Mouse (Mus musculus) neural tube, embryonic 13.5 days (tissue): ENCODE data around the gene Zfp281. TPM values are rescaled to one million over a fixed set of nuclear protein-coding genes. Genes with fewer than 3 reads are reported as not detected.

ENCODE experiments used
- ATAC-seq: fragments of 200-750 bp; cut with Nextera tagmentation; 2 replicates; pipeline ENCODE4 v1.8.0; 2017; ENCODE audit warnings: low read depth, mild to moderate bottlenecking, moderate TSS enrichment, moderate library complexity
- H3K27ac ChIP-seq: fragments of 300-500 bp; sonication (generic); replicated peaks from 2 replicates; pipeline ENCODE4 v1.5.1; 2015; ENCODE audit warnings: moderate library complexity, mild to moderate bottlenecking, inconsistent platforms
- H3K27me3 ChIP-seq: fragments of 300-500 bp; sonication (generic); 2 replicates; pipeline ENCODE4 v1.6.1; 2015; ENCODE audit warnings: mild to moderate bottlenecking, inconsistent platforms
- H3K36me3 ChIP-seq: fragments of 300-500 bp; sonication (generic); 2 replicates; pipeline ENCODE4 v1.6.1; 2015; ENCODE audit warnings: mild to moderate bottlenecking, inconsistent platforms
- H3K4me1 ChIP-seq: fragments of 300-500 bp; sonication (generic); replicated peaks from 2 replicates; pipeline ENCODE4 v1.6.1; 2015; ENCODE audit warnings: inconsistent platforms
- H3K4me2 ChIP-seq: fragments of 300-500 bp; sonication (generic); 2 replicates; pipeline ENCODE4 v1.6.1; 2015; ENCODE audit warnings: inconsistent platforms, mild to moderate bottlenecking, moderate library complexity
- H3K4me3 ChIP-seq: fragments of 300-500 bp; sonication (generic); 2 replicates; pipeline ENCODE4 v1.5.1; 2015; ENCODE audit warnings: mild to moderate bottlenecking, inconsistent platforms
- H3K9ac ChIP-seq: fragments of 300-500 bp; sonication (generic); 2 replicates; pipeline ENCODE4 v1.6.1; 2015; ENCODE audit warnings: moderate library complexity, mild to moderate bottlenecking, inconsistent platforms
- H3K9me3 ChIP-seq: fragments of 300-500 bp; sonication (generic); 2 replicates; pipeline ENCODE4 v1.6.1; 2016; ENCODE audit warnings: inconsistent platforms
- WGBS: fragments of 180-500 bp; shearing (Covaris S2); methylation state at CpG from one replicate; pipeline ENCODE4 v1.1.7; 2015; 5-methylcytosine and 5-hydroxymethylcytosine counted together
- polyA plus RNA-seq: library from polyadenylated mRNA; unstranded; fragments of >200 nt; fragmentation: Nextera tagmentation; extraction: Ambion mirVana; gene quantifications from 2 replicates; pipeline ENCODE4 v1.2.1, GENCODE M21; 2015

Zfp281 gene
- polyA plus RNA-seq, 1 experiment from 2014 or later: 26.3 TPM

- ATAC-seq: no peak
- no peaks in the 10 kb centered on the region for H3K36me3 ChIP-seq
- no peak overlapping the region for H3K27ac ChIP-seq
- H3K4me3 ChIP-seq: no peak overlapping the region
- no peak overlapping the region for H3K9ac ChIP-seq
- no peaks in the 10 kb centered on the region for H3K9me3 ChIP-seq
- no peaks in the 10 kb centered on the region for H3K4me1 ChIP-seq
- H3K4me2 ChIP-seq: no peak overlapping the region
- 84% methylated on average over 3 of the region's 3 CpGs for WGBS
- no peaks in the 10 kb centered on the region for H3K27me3 ChIP-seq
These were observed 24.6 kb upstream of the Zfp281 start for GRCm38 (mm10) chr1:136600067-136600466.

- WGBS: 85% methylated on average over 9 of the region's 9 CpGs
- H3K4me2 ChIP-seq: no peak overlapping the region
- H3K9me3 ChIP-seq: no peaks in the 10 kb centered on the region
- no peak overlapping the region for H3K9ac ChIP-seq
- H3K36me3 ChIP-seq: no peaks in the 10 kb centered on the region
- H3K27ac ChIP-seq: no peak overlapping the region
- no peak for ATAC-seq
- H3K4me3 ChIP-seq: no peak overlapping the region
- H3K27me3 ChIP-seq: no peaks in the 10 kb centered on the region
- H3K4me1 ChIP-seq: no peaks in the 10 kb centered on the region
These were observed 23.9 kb upstream of the Zfp281 start for GRCm38 (mm10) chr1:136600647-136601345.

- H3K27me3 ChIP-seq: no peaks in the 10 kb centered on the region
- no peak overlapping the region for H3K27ac ChIP-seq
- no peaks in the 10 kb centered on the region for H3K9me3 ChIP-seq
- 80% methylated on average over 10 of the region's 10 CpGs for WGBS
- H3K36me3 ChIP-seq: no peaks in the 10 kb centered on the region
- H3K4me1 ChIP-seq: no peaks in the 10 kb centered on the region
- no peak overlapping the region for H3K4me3 ChIP-seq
- no peak for ATAC-seq
- no peak overlapping the region for H3K4me2 ChIP-seq
- no peak overlapping the region for H3K9ac ChIP-seq
These were observed 23.3 kb upstream of the Zfp281 start for GRCm38 (mm10) chr1:136601346-136601888.

- Histone ChIP-seq H3K27ac (no peak overlapping the region), H3K4me1 (no peaks in the 10 kb centered on the region), H3K27me3 (no peaks in the 10 kb centered on the region), H3K9ac (no peak overlapping the region), H3K4me2 (no peak overlapping the region), H3K4me3 (no peak overlapping the region), H3K36me3 (no peaks in the 10 kb centered on the region), H3K9me3 (no peaks in the 10 kb centered on the region)
- no peak for ATAC-seq
- WGBS: 78% methylated on average over 5 of the region's 5 CpGs
These were observed 22.4 kb upstream of the Zfp281 start for GRCm38 (mm10) chr1:136602303-136602702.

- no peaks in the 10 kb centered on the region for H3K4me1 ChIP-seq
- no peak overlapping the region for H3K4me3 ChIP-seq
- no peaks in the 10 kb centered on the region for H3K9me3 ChIP-seq
- 81% methylated on average over 4 of the region's 4 CpGs for WGBS
- no peaks in the 10 kb centered on the region for H3K27me3 ChIP-seq
- H3K27ac ChIP-seq: no peak overlapping the region
- H3K4me2 ChIP-seq: no peak overlapping the region
- no peak for ATAC-seq
- H3K36me3 ChIP-seq: no peaks in the 10 kb centered on the region
- no peak overlapping the region for H3K9ac ChIP-seq
These were observed 20.5 kb upstream of the Zfp281 start for GRCm38 (mm10) chr1:136604190-136604589.

- ATAC-seq: no peak
- Histone ChIP-seq H3K9ac (no peak overlapping the region), H3K9me3 (no peaks in the 10 kb centered on the region), H3K27me3 (no peaks in the 10 kb centered on the region), H3K36me3 (no peaks in the 10 kb centered on the region), H3K4me3 (no peak overlapping the region), H3K4me2 (no peak overlapping the region), H3K4me1 (no peaks in the 10 kb centered on the region), H3K27ac (no peak overlapping the region)
- WGBS: 88% methylated on average over 9 of the region's 9 CpGs
These were observed 18.9 kb upstream of the Zfp281 start for GRCm38 (mm10) chr1:136605790-136606189.

GRCm38 (mm10) chr1:136606278-136606677 lies 18.4 kb upstream of the Zfp281 start:
- no peak overlapping the region for H3K27ac ChIP-seq
- WGBS: 84% methylated on average over 4 of the region's 4 CpGs
- no peaks in the 10 kb centered on the region for H3K27me3 ChIP-seq
- no peak overlapping the region for H3K4me2 ChIP-seq
- no peaks in the 10 kb centered on the region for H3K36me3 ChIP-seq
- no peaks in the 10 kb centered on the region for H3K9me3 ChIP-seq
- ATAC-seq: no peak
- H3K4me1 ChIP-seq: no peaks in the 10 kb centered on the region
- no peak overlapping the region for H3K9ac ChIP-seq
- H3K4me3 ChIP-seq: no peak overlapping the region

GRCm38 (mm10) chr1:136608339-136609261 lies 16.1 kb upstream of the Zfp281 start:
- ATAC-seq: no peak

GRCm38 (mm10) chr1:136611803-136612202 lies 12.9 kb upstream of the Zfp281 start:
- 86% methylated on average over 9 of the region's 9 CpGs for WGBS
- Histone ChIP-seq H3K27ac (no peak overlapping the region), H3K9me3 (no peaks in the 10 kb centered on the region), H3K27me3 (no peaks in the 10 kb centered on the region), H3K4me1 (peaks cover 9% of the 10 kb centered on the region; the same call in 1 of the 2 replicates), H3K9ac (no peak overlapping the region), H3K4me2 (no peak overlapping the region), H3K4me3 (no peak overlapping the region), H3K36me3 (no peaks in the 10 kb centered on the region)
- ATAC-seq: no peak

More at GRCm38 (mm10) chr1:136608339-136609261, 16.1 kb upstream of the Zfp281 start:
- Histone ChIP-seq H3K36me3 (no peaks in the 10 kb centered on the region), H3K4me3 (no peak overlapping the region), H3K9me3 (no peaks in the 10 kb centered on the region), H3K27ac (no peak overlapping the region), H3K4me2 (no peak overlapping the region), H3K9ac (no peak overlapping the region), H3K27me3 (no peaks in the 10 kb centered on the region), H3K4me1 (peaks cover 7% of the 10 kb centered on the region; the same call in 1 of the 2 replicates)
- WGBS: 86% methylated on average over 11 of the region's 11 CpGs

- peaks cover 9% of the 10 kb centered on the region; the same call in 1 of the 2 replicates for H3K4me1 ChIP-seq
- H3K4me2 ChIP-seq: no peak overlapping the region
- ATAC-seq: no peak
- H3K9me3 ChIP-seq: no peaks in the 10 kb centered on the region
- no peaks in the 10 kb centered on the region for H3K36me3 ChIP-seq
- no peaks in the 10 kb centered on the region for H3K27me3 ChIP-seq
- 24% methylated on average over 6 of the region's 6 CpGs for WGBS
- H3K27ac ChIP-seq: no peak overlapping the region
- no peak overlapping the region for H3K4me3 ChIP-seq
- no peak overlapping the region for H3K9ac ChIP-seq
These were observed 11.4 kb upstream of the Zfp281 start for GRCm38 (mm10) chr1:136613300-136613751.

GRCm38 (mm10) chr1:136614748-136615440 lies 9.8 kb upstream of the Zfp281 start:
- no peak overlapping the region for H3K4me2 ChIP-seq
- H3K27ac ChIP-seq: no peak overlapping the region
- no peaks in the 10 kb centered on the region for H3K27me3 ChIP-seq
- 91% methylated on average over 11 of the region's 11 CpGs for WGBS
- no peaks in the 10 kb centered on the region for H3K9me3 ChIP-seq
- H3K4me3 ChIP-seq: no peak overlapping the region
- H3K9ac ChIP-seq: no peak overlapping the region
- H3K36me3 ChIP-seq: no peaks in the 10 kb centered on the region
- peaks cover 9% of the 10 kb centered on the region; the same call in 1 of the 2 replicates for H3K4me1 ChIP-seq
- no peak for ATAC-seq
